Mouse (Mus musculus) inflammation-experienced regulatory T-cells, adult 6 months (primary cell): ENCODE data around the gene Adm2. TPM values are rescaled to one million over a fixed set of nuclear protein-coding genes. Genes with fewer than 3 reads are reported as not detected.
A peak's percentile ranks its signal among the peaks of the same experiment; 100 is the strongest.

Experiments
- ATAC-seq: one replicate; pipeline ENCODE4 v1.8.0; 2017
- polyA plus RNA-seq, 3 experiments: library from polyadenylated mRNA; unstranded; fragments of 100-300 nt; shearing (Covaris generic); gene quantifications; one replicate each; pipeline ENCODE4 v1.2.1; 2017

Gene Adm2
- polyA plus RNA-seq = not detected

- no peak for ATAC-seq
Measured at GRCm38 (mm10) chr15:89322670-89323522, at the start of gene Adm2. Adm2 (plus strand) TSS chr15:89322720.

DNA sequence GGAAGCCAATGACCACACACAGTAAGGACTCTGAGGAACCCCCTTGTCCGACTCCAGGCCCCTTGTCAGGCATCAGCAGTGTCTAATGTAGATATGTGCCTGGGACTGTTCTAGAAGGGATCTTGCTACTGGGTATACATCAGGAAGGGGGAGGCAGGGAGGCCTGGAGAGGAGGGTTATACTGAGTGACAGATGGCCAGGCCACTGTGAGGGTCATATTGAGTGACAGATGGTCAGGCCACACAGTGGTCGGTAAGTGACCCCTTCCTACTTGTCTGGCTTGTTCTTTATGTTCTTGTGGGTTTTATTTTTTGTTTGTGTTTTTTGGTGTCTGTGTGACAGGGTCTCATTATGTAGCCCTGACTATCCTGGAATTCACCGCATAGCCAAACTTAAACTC, 47.0 kb upstream of the Adm2 start:
- no peak for ATAC-seq

DNA sequence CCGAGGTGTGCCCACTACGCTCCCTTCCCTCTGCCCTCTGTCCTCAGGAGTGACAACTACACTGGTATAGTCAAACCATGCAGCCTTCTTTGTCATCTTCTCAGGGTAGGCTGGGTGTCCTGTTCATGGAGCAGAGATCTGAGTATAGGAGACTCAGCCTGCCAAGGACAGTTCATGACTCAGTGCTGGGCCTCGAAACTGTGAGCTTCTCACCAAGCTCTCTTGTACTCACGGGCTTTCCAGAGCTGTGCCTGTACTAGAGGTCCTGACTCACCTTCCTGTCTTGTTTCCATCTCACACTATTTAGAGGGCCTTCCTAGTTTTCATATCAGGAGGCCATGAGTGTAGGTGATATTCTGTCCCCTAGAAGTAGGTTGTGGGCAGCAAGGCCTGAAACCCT, 45.2 kb upstream of the Adm2 start:
- ATAC-seq = no peak

DNA sequence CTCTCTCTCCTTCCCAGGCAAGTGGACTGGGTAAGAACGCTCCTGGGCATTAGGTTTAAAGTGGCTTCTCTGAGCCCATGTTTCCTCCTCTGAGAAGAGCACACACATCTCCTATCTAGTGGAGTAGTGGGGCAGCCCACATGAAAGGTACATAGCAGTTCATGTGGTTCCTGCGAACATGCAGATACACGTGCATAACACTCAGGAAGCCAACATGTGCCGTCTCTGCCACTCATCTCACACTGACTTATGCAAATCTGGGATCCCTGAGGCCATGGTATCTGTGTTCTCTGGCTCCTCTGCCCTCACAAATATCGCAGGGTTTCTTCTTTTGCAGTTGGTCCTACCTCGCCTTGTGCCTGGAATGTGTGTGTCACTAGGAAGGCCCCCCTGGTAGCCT, 40.0 kb upstream of the Adm2 start:
- peak; percentile 83 for ATAC-seq

DNA sequence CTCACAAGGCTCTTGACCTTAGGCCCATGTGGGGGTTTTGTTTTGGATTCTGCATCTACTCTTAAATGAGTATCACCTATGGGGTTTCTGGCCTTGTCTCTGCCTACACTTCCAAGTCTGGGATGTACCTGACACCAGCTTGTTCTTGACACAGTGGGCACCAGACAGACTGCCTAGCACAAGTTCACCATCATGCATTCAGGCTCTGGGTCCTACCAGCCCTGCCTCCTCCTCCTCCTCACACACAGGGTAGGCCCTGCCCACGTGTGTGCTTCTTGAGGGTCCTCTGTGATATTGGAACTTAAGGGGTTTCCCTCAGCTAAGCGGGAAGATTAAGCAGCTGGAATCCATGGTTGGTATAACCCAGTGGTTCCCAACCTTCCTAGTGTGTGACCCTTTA, 38.4 kb upstream of the Adm2 start:
- no peak for ATAC-seq

DNA sequence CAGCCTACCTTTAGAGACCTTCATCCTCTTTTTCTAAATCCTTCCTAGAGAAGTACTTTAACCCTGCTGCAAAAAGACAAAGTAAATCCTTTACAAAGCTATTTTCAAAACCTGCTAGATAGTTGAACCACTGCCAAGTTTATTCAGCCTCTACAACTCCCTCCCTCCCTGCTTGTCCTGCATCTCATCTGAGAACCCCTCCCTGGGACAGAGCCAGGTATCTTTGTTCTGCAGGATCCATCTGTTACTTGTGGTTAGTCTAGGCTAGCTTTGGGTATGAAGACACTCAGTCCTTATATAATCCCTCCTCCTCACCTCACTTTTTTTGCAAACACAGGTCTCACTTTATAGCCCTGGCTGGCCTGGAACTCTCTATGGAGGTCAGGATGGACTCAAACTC, 37.5 kb upstream of the Adm2 start:
- ATAC-seq = no peak

DNA sequence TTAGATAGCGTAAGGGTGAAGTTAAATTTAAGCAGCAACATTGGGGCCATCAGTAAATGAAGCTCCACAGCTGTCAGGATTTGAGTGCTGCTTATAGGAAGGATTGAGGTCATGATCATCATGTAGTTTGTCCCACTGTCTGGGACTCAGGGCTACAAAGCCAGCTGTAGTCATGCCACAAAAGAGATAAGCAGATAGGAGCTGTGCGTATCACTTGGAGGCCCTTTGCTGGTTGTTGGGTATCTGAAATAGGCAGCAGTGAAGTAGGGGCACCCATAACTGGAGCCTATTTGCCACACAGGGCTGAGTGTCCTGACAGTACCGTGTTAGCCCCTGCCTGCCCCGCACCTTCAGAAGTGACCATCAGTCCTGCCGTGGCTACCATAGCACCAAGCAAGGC, 37.0 kb upstream of the Adm2 start:
- ATAC-seq = no peak

GRCm38 (mm10) chr15:89286114-89286513, 36.4 kb upstream of the Adm2 start:
- no peak for ATAC-seq

GRCm38 (mm10) chr15:89286582-89286981, 35.9 kb upstream of the Adm2 start:
- no peak for ATAC-seq

DNA sequence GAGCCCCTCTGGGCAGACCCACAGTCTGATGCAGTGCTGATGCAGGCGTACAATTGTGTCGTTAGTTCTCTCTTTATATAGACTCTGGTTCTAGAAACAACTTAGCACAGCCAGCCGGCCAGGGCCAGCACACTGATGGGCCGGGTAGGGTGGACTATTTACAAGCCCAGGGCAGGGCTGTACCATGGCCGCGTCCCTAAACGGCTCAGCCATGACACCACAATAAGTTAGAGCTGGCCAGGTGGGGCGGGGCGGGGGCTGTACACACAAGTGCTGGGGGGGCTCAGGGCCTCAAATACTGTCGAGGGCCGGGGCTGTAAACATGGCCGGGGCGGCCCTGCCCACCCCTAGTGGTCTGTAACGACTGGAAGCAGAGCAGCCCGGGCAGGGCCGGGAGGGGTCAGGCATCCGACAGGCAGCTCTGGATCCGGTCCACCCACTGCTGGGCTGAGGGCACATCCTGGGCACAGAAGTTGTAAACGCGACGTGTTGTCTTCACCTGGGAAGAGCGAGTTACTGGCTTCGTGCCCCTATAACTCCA, 34.2 kb upstream of the Adm2 start:
- ATAC-seq = no peak

DNA sequence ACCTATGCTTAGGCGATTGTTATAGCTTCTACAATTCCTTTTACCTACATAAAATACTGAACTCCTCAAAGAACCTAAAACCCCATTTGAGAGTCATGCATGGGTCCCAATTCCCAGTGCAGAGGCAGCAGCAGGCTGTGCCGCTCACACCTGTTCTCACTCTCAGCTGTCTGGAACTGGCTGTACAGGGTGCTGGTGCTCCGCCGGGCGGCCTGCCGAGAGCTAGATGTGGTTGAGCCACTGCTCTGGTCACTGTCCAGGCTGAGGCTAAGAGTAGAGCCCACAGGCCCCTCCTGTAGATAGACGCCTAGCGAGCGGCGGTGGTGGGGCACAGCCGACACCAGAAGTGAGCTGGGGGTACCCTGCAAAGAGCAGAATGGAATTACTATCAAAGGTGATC, 33.1 kb upstream of the Adm2 start:
- ATAC-seq = no peak

DNA sequence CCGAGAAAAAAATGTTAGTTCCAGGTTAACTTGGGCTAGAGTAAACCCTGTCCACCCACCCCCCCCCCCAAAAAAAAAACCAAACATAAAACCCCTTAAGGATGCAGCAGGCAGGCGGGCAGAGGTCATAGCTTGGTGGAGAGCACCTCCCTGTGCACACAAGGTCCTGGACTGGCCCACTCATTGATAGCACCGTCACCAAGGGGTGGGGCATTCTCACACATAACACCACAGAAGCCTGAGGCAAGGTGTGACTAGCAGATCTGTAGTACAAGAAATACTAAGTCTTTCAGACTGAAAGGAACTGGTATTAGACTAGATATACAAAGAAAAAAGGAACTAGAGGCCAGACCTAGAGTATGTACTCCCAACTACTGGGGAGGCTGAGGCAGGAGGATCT, 31.0 kb upstream of the Adm2 start:
- no peak for ATAC-seq

DNA sequence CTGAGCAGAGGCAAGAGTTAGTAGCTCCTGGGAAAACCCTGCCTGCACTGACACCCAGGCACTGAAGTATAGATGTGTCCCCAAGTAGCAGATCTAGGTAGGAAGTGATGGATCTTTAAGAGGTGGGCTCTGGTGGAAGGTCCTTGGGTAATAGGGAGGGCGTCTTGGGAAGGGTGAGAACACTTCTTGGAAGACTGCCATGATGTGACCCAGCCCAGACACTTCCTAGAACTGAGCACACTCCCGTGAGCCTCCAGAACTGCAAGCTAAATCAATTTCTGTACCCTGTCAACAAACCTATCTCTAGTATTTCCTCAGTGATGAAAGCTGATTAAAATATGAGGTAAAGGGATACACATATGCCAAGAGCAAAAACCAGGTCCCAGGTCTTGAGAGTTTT, 29.7 kb upstream of the Adm2 start:
- ATAC-seq = no peak

- no peak for ATAC-seq
Measured at GRCm38 (mm10) chr15:89293778-89294177, 28.7 kb upstream of the Adm2 start.

DNA sequence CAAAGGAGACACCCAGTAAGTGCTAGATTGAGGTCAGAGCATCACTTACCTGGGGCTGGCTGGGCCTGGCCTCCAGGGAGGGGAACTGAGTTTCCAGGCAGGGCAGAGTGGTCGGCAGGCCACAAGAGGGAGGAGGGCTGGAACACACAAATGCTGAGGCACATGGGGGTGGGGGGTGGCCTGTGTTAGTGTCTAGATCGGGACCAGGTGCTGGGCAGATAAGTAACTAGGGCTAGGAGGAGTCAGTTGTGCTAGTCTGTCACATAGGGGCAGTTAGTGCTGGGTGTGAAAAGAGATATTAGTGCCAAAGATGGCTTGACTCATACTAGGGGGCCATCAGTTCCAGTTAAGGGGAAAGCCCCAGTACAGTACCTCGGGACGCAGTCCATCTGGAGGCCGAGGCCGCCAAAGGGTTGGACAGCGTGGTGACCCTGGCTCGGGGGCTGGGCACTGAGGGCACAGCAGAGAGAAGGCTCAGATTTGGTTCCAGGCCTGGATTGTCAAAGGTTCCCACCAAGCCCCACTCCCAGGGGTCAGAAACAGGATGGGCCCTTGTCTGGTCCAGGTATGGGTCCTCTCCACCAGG, 26.8 kb upstream of the Adm2 start:
- ATAC-seq = no peak

GRCm38 (mm10) chr15:89296465-89296864, 26.1 kb upstream of the Adm2 start:
- ATAC-seq = no peak

DNA sequence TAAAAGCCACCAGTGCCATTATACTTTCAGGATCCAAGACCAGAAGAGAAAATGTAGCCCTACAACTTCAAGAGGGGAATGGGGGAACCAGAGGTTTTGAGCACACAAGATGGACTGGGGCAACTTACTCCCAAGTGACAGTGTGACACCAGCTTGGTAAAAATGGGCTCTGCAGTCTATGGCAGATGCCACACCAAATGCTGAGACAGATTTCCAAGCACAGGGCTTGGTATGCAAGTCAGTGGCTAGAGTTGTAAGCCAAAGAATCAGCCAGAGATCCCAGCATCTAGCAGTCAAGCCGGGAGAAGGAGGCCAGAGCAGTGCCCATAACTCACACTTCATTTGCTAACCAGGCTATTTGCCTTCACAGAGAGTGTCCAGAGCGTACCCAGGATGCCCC, 24.8 kb upstream of the Adm2 start:
- no peak for ATAC-seq

GRCm38 (mm10) chr15:89300180-89300579, 22.3 kb upstream of the Adm2 start:
- ATAC-seq = no peak

DNA sequence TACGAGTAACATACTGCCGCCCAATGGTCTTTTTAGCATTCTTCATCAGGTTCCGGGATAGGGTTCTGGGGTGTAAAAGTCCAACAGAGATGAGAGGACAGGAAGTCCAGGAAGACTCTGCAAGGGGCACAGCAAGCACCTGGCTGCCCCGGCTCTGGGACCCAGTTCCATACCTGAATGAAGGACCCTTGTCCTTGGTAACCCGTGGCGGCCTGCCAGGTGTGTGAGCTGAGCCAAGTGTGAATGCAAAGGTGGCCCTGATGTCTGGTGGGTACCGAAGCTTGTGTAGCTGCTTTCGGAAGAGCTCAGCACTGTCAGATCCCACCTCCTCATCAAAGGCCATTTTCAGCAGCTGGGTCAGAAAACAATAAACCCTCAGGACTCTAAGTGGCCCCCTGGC, 21.9 kb upstream of the Adm2 start:
- ATAC-seq = no peak

DNA sequence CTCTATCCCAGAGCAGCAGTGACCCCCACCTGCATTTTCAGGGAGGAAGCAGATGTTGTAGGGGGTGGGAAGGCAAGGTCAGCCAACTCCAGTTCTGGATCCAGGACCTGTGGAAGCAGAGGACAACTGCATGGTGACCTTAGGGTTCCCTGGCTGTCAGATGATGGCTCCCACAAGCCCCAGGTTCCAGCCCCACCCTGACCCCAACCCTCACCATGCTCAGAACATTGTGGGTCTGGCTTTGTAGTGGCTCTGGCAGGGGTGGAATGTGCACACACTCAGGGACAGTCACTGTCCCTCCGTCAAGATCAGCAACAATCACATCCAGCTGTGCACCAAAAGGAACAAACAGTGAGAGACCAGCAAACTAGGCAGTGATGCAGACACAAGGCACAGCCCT, 16.6 kb upstream of the Adm2 start:
- ATAC-seq = no peak

DNA sequence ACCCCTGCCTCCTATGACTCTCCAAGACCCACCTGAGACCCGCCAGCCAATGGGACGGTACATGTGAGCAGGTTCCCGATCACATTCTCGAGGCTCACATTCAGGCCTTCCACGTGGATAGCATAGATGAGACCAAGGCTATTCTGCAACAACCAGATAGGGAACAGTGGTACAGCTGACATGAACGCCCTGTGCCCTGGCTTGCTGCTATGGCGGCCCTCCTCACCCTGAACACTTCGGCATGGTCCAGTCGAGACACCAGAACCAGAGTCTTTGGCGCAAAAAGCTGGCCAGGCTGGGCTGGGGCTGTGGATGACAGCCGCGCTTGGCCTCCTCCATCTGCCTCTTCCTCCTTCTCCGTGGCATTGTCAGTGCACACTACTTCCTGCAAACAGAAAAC, 15.1 kb upstream of the Adm2 start:
- ATAC-seq = no peak

DNA sequence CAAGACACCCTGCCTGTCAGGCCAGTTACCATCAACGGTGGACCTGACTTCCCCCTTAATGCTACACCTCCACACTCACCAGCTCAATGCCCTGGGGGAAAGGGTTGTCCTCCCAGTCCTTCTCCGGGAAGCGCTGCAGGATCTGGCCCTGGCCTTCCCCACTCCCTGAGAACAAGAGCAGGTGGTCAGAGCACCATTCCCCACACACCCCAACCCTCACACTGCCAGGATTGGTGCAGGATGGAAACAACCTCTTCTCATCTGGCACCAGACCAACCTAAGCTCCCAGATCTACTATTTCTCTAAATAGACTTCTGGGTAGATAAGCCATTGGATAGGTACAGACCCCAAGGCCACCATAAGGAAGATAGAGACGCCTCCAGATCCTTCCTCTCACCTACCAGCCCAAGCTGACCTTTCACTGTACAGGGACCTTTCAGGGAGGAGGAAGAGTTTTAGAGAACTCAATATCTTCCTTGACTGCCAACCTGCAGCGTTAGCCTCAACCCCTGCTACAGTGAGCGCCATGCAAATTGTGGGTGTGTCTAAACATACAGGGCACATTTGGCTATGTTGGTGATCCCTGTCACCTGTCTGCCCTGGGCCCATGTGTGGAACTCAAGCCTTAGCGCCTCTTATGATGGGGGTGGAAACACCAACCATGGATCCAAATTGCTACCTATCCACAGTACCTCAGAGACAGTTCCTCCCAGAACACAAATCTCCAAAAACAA, 13.9 kb upstream of the Adm2 start:
- ATAC-seq = no peak

GRCm38 (mm10) chr15:89309962-89310498, 12.5 kb upstream of the Adm2 start:
- peak; percentile 93 for ATAC-seq
